Mouse (Mus musculus): ENCODE measurements around the gene Casp9.

Casp9 gene

GRCm38 (mm10) chr4:141865006-141865405 lies 71.6 kb downstream of the Casp9 start:
- no peak for DNase-seq (ENCODE audit: low read depth, low spot score)
